Mouse (Mus musculus) liver, adult 2 months (tissue): ENCODE measurements around the gene Olfr10. TPM values are rescaled to one million over a fixed set of nuclear protein-coding genes. Genes with fewer than 3 reads are reported as not detected.
A peak's percentile ranks its signal among the peaks of the same experiment; 100 is the strongest.
"Not testable (repeated sequence)": the region's sequence is repeated elsewhere in the genome, so short reads cannot be mapped to it uniquely, and the experiment has no call there.

Experiments
- DNase-seq: peaks from one replicate; pipeline ENCODE4 v3.0.0-alpha.2; 2011; ENCODE audit warnings: low read depth, low spot score; ENCODE audit errors: extremely low read depth
- H3K27ac ChIP-seq: fragments of 200-500 bp; replicated peaks from 2 replicates; pipeline ENCODE4 v1.5.1; 2012; ENCODE audit warnings: low read depth, mild to moderate bottlenecking, control low read depth, inconsistent platforms, low read length; ENCODE audit not compliant: insufficient read depth
- H3K27me3 ChIP-seq: fragments of 200-500 bp; 2 replicates; pipeline ENCODE4 v1.6.1; 2012; ENCODE audit warnings: mild to moderate bottlenecking, moderate library complexity, low read length, inconsistent platforms; ENCODE audit not compliant: control insufficient read depth, insufficient read depth
- H3K36me3 ChIP-seq: fragments of 200-500 bp; 2 replicates; pipeline ENCODE4 v1.6.1; 2012; ENCODE audit warnings: low read length, inconsistent platforms; ENCODE audit not compliant: control insufficient read depth, insufficient read depth
- H3K4me1 ChIP-seq: fragments of 200-500 bp; 2 replicates; pipeline ENCODE4 v1.6.1; 2011; ENCODE audit warnings: low read length; ENCODE audit not compliant: control insufficient read depth, insufficient read depth
- H3K4me3 ChIP-seq: fragments of 200-500 bp; 2 replicates; pipeline ENCODE4 v1.5.1; 2011; ENCODE audit warnings: low read depth, mild to moderate bottlenecking, control low read depth, low read length, moderate library complexity; ENCODE audit not compliant: insufficient read depth
- H3K79me2 ChIP-seq: fragments of 200-500 bp; 2 replicates; pipeline ENCODE4 v1.6.1; 2012; ENCODE audit warnings: inconsistent platforms, mild to moderate bottlenecking, low read length, moderate library complexity; ENCODE audit not compliant: control insufficient read depth, insufficient read depth
- H3K9ac ChIP-seq: fragments of 200-500 bp; 2 replicates; pipeline ENCODE4 v1.6.1; 2012; ENCODE audit warnings: low read depth, mild to moderate bottlenecking, control low read depth, inconsistent platforms, low read length
- CTCF ChIP-seq: fragments of 200-500 bp; IDR thresholded peaks from 2 replicates; pipeline ENCODE4 v1.5.1; 2011; ENCODE audit warnings: low read depth, low read length, control low read depth
- POLR2A ChIP-seq: fragments of 200-500 bp; IDR thresholded peaks from 2 replicates; pipeline ENCODE4 v1.6.1; 2011; ENCODE audit warnings: low read length, control low read depth; ENCODE audit not compliant: insufficient read depth; ENCODE audit errors: extremely low read depth
- WGBS: fragments of 180-500 bp; shearing (Covaris S2); methylation state at CpG from one replicate; pipeline ENCODE4 v1.1.7; 2018; 5-methylcytosine and 5-hydroxymethylcytosine counted together
- polyA plus RNA-seq: library from polyadenylated mRNA; depleted of rRNA; stranded (reverse); fragments of >200 nt; gene quantifications from 2 replicates; pipeline ENCODE4 v1.2.3, GENCODE M21; 2012
- total RNA-seq: library from RNA; depleted of rRNA; stranded (reverse); fragments of >200 nt; gene quantifications from 2 replicates; pipeline ENCODE4 v1.2.3, GENCODE M21; 2014

Gene Olfr10
- total and polyA plus RNA-seq, 2 experiments = not detected

DNA sequence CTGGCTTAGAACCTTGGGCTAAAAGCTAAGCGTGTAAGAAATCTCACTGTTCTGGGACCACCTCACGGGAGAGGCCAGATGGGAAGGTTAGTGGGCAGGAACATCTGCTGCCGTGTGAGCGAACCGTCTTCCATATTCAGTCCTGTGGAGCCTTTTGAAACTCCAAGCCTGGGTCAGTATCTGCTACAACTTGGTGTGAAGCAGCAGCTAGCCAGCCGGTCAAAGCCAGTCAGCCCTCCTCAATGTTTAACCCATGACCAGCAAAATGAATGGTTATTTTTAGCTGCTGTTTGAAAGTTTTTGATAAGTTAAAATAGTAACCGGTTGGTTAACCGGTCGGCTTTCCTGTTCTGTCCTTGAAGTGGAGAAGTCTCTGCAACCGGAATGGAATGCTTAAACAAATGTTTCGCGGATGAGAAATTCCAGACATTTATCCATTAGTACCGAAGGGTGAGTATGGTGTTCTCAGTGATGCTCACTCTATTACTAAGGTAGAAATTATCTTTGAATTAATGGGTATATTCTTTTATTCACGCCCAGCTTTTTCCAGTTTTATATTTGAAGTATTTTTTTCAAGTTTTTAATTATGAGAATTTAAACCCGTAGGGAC, 36.5 kb upstream of the Olfr10 start:
- H3K27ac ChIP-seq = peak overlapping the region; percentile 29
- peaks cover 21% of the 10 kb centered on the region for H3K4me1 ChIP-seq
- peak; percentile 44 for DNase-seq
- H3K9ac ChIP-seq = no peak overlapping the region
- no peaks in the 10 kb centered on the region for H3K36me3 ChIP-seq
- peaks cover 4% of the 10 kb centered on the region; the same call in 1 of the 2 replicates for H3K79me2 ChIP-seq
- WGBS = 41% methylated on average over 15 of the region's 15 CpGs
- TF ChIP-seq POLR2A (no peak), CTCF (no peak)
- no peaks in the 10 kb centered on the region for H3K27me3 ChIP-seq
- no peak overlapping the region for H3K4me3 ChIP-seq

GRCm38 (mm10) chr11:49269761-49270160, 34.8 kb upstream of the Olfr10 start:
- TF ChIP-seq POLR2A (no peak), CTCF (no peak)
- peaks cover 17% of the 10 kb centered on the region for H3K4me1 ChIP-seq
- DNase-seq = no peak
- H3K27me3 ChIP-seq = no peaks in the 10 kb centered on the region
- H3K79me2 ChIP-seq = no peaks in the 10 kb centered on the region
- no peak overlapping the region for H3K27ac ChIP-seq
- no peaks in the 10 kb centered on the region for H3K36me3 ChIP-seq
- H3K4me3 ChIP-seq = no peak overlapping the region
- H3K9ac ChIP-seq = no peak overlapping the region
- WGBS = 91% methylated on average over 9 of the region's 9 CpGs

- H3K4me1 ChIP-seq = peaks cover 17% of the 10 kb centered on the region
- H3K36me3 ChIP-seq = no peaks in the 10 kb centered on the region
- H3K79me2 ChIP-seq = no peaks in the 10 kb centered on the region
- no peak for TF ChIP-seq POLR2A
- no peak for TF ChIP-seq CTCF
- H3K27ac ChIP-seq = no peak overlapping the region
- WGBS = 77% methylated on average over 4 of the region's 4 CpGs
- H3K27me3 ChIP-seq = no peaks in the 10 kb centered on the region
- no peak overlapping the region for H3K9ac ChIP-seq
- DNase-seq = no peak
- H3K4me3 ChIP-seq = no peak overlapping the region
Observed at GRCm38 (mm10) chr11:49270368-49270767, 34.2 kb upstream of the Olfr10 start.

- TF ChIP-seq POLR2A (no peak), CTCF (no peak)
- no peak overlapping the region for H3K27ac ChIP-seq
- H3K36me3 ChIP-seq = no peaks in the 10 kb centered on the region
- H3K27me3 ChIP-seq = no peaks in the 10 kb centered on the region
- no peak overlapping the region for H3K9ac ChIP-seq
- 30% methylated on average over 7 of the region's 7 CpGs for WGBS
- peak; percentile 62 for DNase-seq
- H3K4me1 ChIP-seq = peaks cover 12% of the 10 kb centered on the region
- no peaks in the 10 kb centered on the region for H3K79me2 ChIP-seq
- no peak overlapping the region for H3K4me3 ChIP-seq
Observed at GRCm38 (mm10) chr11:49271334-49271733, 33.2 kb upstream of the Olfr10 start.

GRCm38 (mm10) chr11:49273834-49274519, 30.6 kb upstream of the Olfr10 start:
- TF ChIP-seq CTCF (no peak), POLR2A (no peak)
- H3K27ac ChIP-seq = no peak overlapping the region
- no peaks in the 10 kb centered on the region for H3K36me3 ChIP-seq
- H3K4me3 ChIP-seq = no peak overlapping the region
- no peak for DNase-seq
- no peaks in the 10 kb centered on the region for H3K4me1 ChIP-seq
- no peaks in the 10 kb centered on the region for H3K79me2 ChIP-seq
- 86% methylated on average over 11 of the region's 11 CpGs for WGBS
- H3K9ac ChIP-seq = no peak overlapping the region
- no peaks in the 10 kb centered on the region for H3K27me3 ChIP-seq

GRCm38 (mm10) chr11:49278222-49278621, 26.3 kb upstream of the Olfr10 start, which contains the start of gene Olfr1393:
Gene Olfr1393, plus strand, starts transcription at chr11:49278304.
- no peaks in the 10 kb centered on the region for H3K36me3 ChIP-seq
- 79% methylated on average over 3 of the region's 3 CpGs for WGBS
- TF ChIP-seq CTCF (no peak), POLR2A (no peak)

GRCm38 (mm10) chr11:49284982-49285381, 19.6 kb upstream of the Olfr10 start, which contains the start of gene Olfr1392:
Gene Olfr1392, plus strand, starts transcription at chr11:49285282.
- H3K79me2 ChIP-seq, DNase-seq, H3K9ac ChIP-seq, H3K27ac ChIP-seq, H3K4me3 ChIP-seq, H3K4me1 ChIP-seq, H3K36me3 ChIP-seq, H3K27me3 ChIP-seq: not testable (repeated sequence)
- 53% methylated on average over 1 of the region's 1 CpGs for WGBS

More at GRCm38 (mm10) chr11:49278222-49278621, 26.3 kb upstream of the Olfr10 start, which contains the start of gene Olfr1393:
- Histone ChIP-seq H3K4me3 (no peak within 1 kb of the TSS), H3K79me2 (no peaks in the 10 kb centered on the region), H3K4me1 (no peaks in the 10 kb centered on the region), H3K9ac (no peak within 1 kb of the TSS), H3K27me3 (no peaks in the 10 kb centered on the region), H3K27ac (no peak within 1 kb of the TSS)
- DNase-seq = no peak
